Mouse (Mus musculus) midbrain, embryonic 12.5 days (tissue): ENCODE data around the gene Rsph10b. TPM values are rescaled to one million over a fixed set of nuclear protein-coding genes. Genes with fewer than 3 reads are reported as not detected.
"Not testable (repeated sequence)": the region's sequence is repeated elsewhere in the genome, so short reads cannot be mapped to it uniquely, and the experiment has no call there.

Experiments used
- ATAC-seq: fragments of 200-750 bp; cut with Nextera tagmentation; 2 replicates; pipeline ENCODE4 v1.8.0; 2017; ENCODE audit warnings: low read depth, moderate TSS enrichment, moderate library complexity; ENCODE audit not compliant: low FRiP score
- H3K27ac ChIP-seq: fragments of 300-500 bp; sonication (generic); replicated peaks from 2 replicates; pipeline ENCODE4 v1.5.1; 2016; ENCODE audit warnings: mild to moderate bottlenecking
- H3K27me3 ChIP-seq: fragments of 300-500 bp; sonication (generic); 2 replicates; pipeline ENCODE4 v1.6.1; 2016; ENCODE audit warnings: mild to moderate bottlenecking
- H3K36me3 ChIP-seq: fragments of 300-500 bp; sonication (generic); 2 replicates; pipeline ENCODE4 v1.6.1; 2016
- H3K4me1 ChIP-seq: fragments of 300-500 bp; sonication (generic); 2 replicates; pipeline ENCODE4 v1.6.1; 2016
- H3K4me2 ChIP-seq: fragments of 300-500 bp; sonication (generic); replicated peaks from 2 replicates; pipeline ENCODE4 v1.6.1; 2016; ENCODE audit warnings: mild to moderate bottlenecking, moderate library complexity
- H3K4me3 ChIP-seq: fragments of 300-500 bp; sonication (generic); 2 replicates; pipeline ENCODE4 v1.5.1; 2016; ENCODE audit warnings: mild to moderate bottlenecking
- H3K9ac ChIP-seq: fragments of 300-500 bp; sonication (generic); replicated peaks from 2 replicates; pipeline ENCODE4 v1.6.1; 2016; ENCODE audit warnings: mild to moderate bottlenecking, moderate library complexity
- H3K9me3 ChIP-seq: fragments of 300-500 bp; sonication (generic); 2 replicates; pipeline ENCODE4 v1.6.1; 2016; ENCODE audit warnings: mild to moderate bottlenecking
- WGBS: fragments of 180-500 bp; shearing (Covaris S2); methylation state at CpG from one replicate; pipeline ENCODE4 v1.1.7; 2016; 5-methylcytosine and 5-hydroxymethylcytosine counted together
- polyA plus RNA-seq: library from polyadenylated mRNA; unstranded; fragments of >200 nt; fragmentation: Nextera tagmentation; extraction: Ambion mirVana; gene quantifications from 2 replicates; pipeline ENCODE4 v1.2.1, GENCODE M21; 2016

The Rsph10b gene
- polyA plus RNA-seq, 1 experiment from 2014 or later: 0.82 TPM

GRCm38 (mm10) chr5:144002461-144003192, 69.8 kb downstream of the Rsph10b start:
- no peaks in the 10 kb centered on the region for H3K27me3 ChIP-seq
- no peak for ATAC-seq
- 94% methylated on average over 15 of the region's 15 CpGs for WGBS
- H3K4me1 ChIP-seq: no peaks in the 10 kb centered on the region
- no peak overlapping the region for H3K4me3 ChIP-seq
- no peak overlapping the region for H3K4me2 ChIP-seq
- H3K9me3 ChIP-seq: no peaks in the 10 kb centered on the region
- H3K27ac ChIP-seq: no peak overlapping the region
- peaks cover 88% of the 10 kb centered on the region for H3K36me3 ChIP-seq
- no peak overlapping the region for H3K9ac ChIP-seq

- Histone ChIP-seq H3K4me3 (peak overlapping the region; percentile 93), H3K36me3 (peaks cover 34% of the 10 kb centered on the region), H3K9ac (peak overlapping the region; percentile 83; the same call in 1 of the 2 replicates), H3K4me2 (peak overlapping the region; percentile 55)
- ATAC-seq, H3K27me3 ChIP-seq, H3K9me3 ChIP-seq, H3K27ac ChIP-seq, H3K4me1 ChIP-seq: not testable (repeated sequence)
- WGBS: 73% methylated on average over 13 of the region's 13 CpGs
Measured at GRCm38 (mm10) chr5:144013366-144014134, 80.7 kb downstream of the Rsph10b start.

GRCm38 (mm10) chr5:144014551-144015311, 81.9 kb downstream of the Rsph10b start, which contains the start of gene Ccz1:
Gene Ccz1 (minus strand): TSS chr5:144014877.
- peaks cover 4% of the 10 kb centered on the region; the same call in 1 of the 2 replicates for H3K4me1 ChIP-seq
- 3% methylated on average over 47 of the region's 47 CpGs for WGBS
- H3K4me2 ChIP-seq: peak within 1 kb of the TSS; percentile 55
- peak within 1 kb of the TSS; percentile 83 for H3K9ac ChIP-seq
- peak; percentile 95 for ATAC-seq
- peak within 1 kb of the TSS; percentile 84 for H3K27ac ChIP-seq
- H3K4me3 ChIP-seq: peak within 1 kb of the TSS; percentile 93
- H3K27me3 ChIP-seq: no peaks in the 10 kb centered on the region
- H3K36me3 ChIP-seq: peaks cover 23% of the 10 kb centered on the region
- no peaks in the 10 kb centered on the region for H3K9me3 ChIP-seq

GRCm38 (mm10) chr5:144015312-144015650, 82.4 kb downstream of the Rsph10b start:
- Histone ChIP-seq H3K27me3 (no peaks in the 10 kb centered on the region), H3K9ac (no peak overlapping the region), H3K9me3 (no peaks in the 10 kb centered on the region), H3K4me3 (peak overlapping the region; percentile 93), H3K36me3 (peaks cover 20% of the 10 kb centered on the region), H3K27ac (no peak overlapping the region), H3K4me1 (peaks cover 4% of the 10 kb centered on the region; the same call in 1 of the 2 replicates), H3K4me2 (peak overlapping the region; percentile 55)
- whole genome bisulfite sequencing: 82% methylated on average over 3 of the region's 3 CpGs
- ATAC-seq: peak; percentile 50; the same call in 1 of the 2 replicates

- H3K4me2 ChIP-seq: no peak overlapping the region
- H3K4me1 ChIP-seq: peaks cover 4% of the 10 kb centered on the region; the same call in 1 of the 2 replicates
- peaks cover 14% of the 10 kb centered on the region for H3K36me3 ChIP-seq
- no peaks in the 10 kb centered on the region for H3K9me3 ChIP-seq
- no peak overlapping the region for H3K27ac ChIP-seq
- ATAC-seq: no peak
- no peak overlapping the region for H3K9ac ChIP-seq
- H3K4me3 ChIP-seq: no peak overlapping the region
- WGBS: 92% methylated on average over 9 of the region's 9 CpGs
- H3K27me3 ChIP-seq: no peaks in the 10 kb centered on the region
Measured at GRCm38 (mm10) chr5:144015845-144016244, 83.0 kb downstream of the Rsph10b start.

GRCm38 (mm10) chr5:144026620-144027263, 93.9 kb downstream of the Rsph10b start, which contains the start of gene Ocm:
Gene Ocm (minus strand): TSS chr5:144026670.
- ATAC-seq: no peak
- H3K4me2 ChIP-seq: no peak within 1 kb of the TSS
- no peak within 1 kb of the TSS for H3K9ac ChIP-seq
- H3K9me3 ChIP-seq: no peaks in the 10 kb centered on the region
- 0 out of 2 replicates have a peak, but pooled peaks cover 6% of the 10 kb centered on the region for H3K27me3 ChIP-seq
- 80% methylated on average over 11 of the region's 11 CpGs for WGBS
- H3K36me3 ChIP-seq: no peaks in the 10 kb centered on the region
- H3K27ac ChIP-seq: no peak within 1 kb of the TSS
- H3K4me3 ChIP-seq: no peak within 1 kb of the TSS
- H3K4me1 ChIP-seq: no peaks in the 10 kb centered on the region

- Histone ChIP-seq H3K9me3 (no peaks in the 10 kb centered on the region), H3K27ac (no peak overlapping the region), H3K4me2 (no peak overlapping the region), H3K36me3 (no peaks in the 10 kb centered on the region), H3K27me3 (no peaks in the 10 kb centered on the region), H3K9ac (no peak overlapping the region), H3K4me3 (no peak overlapping the region), H3K4me1 (no peaks in the 10 kb centered on the region)
- 85% methylated on average over 7 of the region's 7 CpGs for WGBS
- no peak for ATAC-seq
Measured at GRCm38 (mm10) chr5:144032491-144032890, 99.7 kb downstream of the Rsph10b start.

- H3K9me3 ChIP-seq: no peaks in the 10 kb centered on the region
- no peak overlapping the region for H3K9ac ChIP-seq
- no peak overlapping the region for H3K4me3 ChIP-seq
- no peak for ATAC-seq
- WGBS: 89% methylated on average over 7 of the region's 7 CpGs
- no peaks in the 10 kb centered on the region for H3K4me1 ChIP-seq
- H3K36me3 ChIP-seq: no peaks in the 10 kb centered on the region
- H3K4me2 ChIP-seq: no peak overlapping the region
- no peak overlapping the region for H3K27ac ChIP-seq
- no peaks in the 10 kb centered on the region for H3K27me3 ChIP-seq
Measured at GRCm38 (mm10) chr5:144034567-144034966, 101.7 kb downstream of the Rsph10b start.

Other genes starting within 250 kb of the Rsph10b start
- gene Usp42, start 200.8 kb upstream of the Rsph10b start, polyA plus RNA-seq: 34.8 and 37.3 TPM in 2 replicates
- gene Eif2ak1, start 115.2 kb upstream of the Rsph10b start, polyA plus RNA-seq: 44.8 and 47.6 TPM in 2 replicates
- 0.43 and 0.51 TPM in 2 replicates for gene Ankrd61, start 35.4 kb upstream of the Rsph10b start, polyA plus RNA-seq
- gene Aimp2, start 23.2 kb upstream of the Rsph10b start, polyA plus RNA-seq: 73.0 and 91.7 TPM in 2 replicates
- 34.5 and 35.8 TPM in 2 replicates for gene Pms2, start 23.1 kb upstream of the Rsph10b start, polyA plus RNA-seq
- gene Gm42421, start 4.9 kb upstream of the Rsph10b start, polyA plus RNA-seq: 1.3 and 2.3 TPM in 2 replicates
- 111 TPM in 2 replicates for gene Ccz1, start 81.8 kb downstream of the Rsph10b start, polyA plus RNA-seq
- gene Ocm, start 93.6 kb downstream of the Rsph10b start, polyA plus RNA-seq: not detected in 2 replicates
- gene Lmtk2, start 167.4 kb downstream of the Rsph10b start, polyA plus RNA-seq: 8.8 and 9.1 TPM in 2 replicates